Mouse (Mus musculus) MN1 (cell line): ENCODE measurements around the gene Hoxa11.

Experiments used
- DNase-seq: peaks from one replicate; pipeline ENCODE4 v3.0.0-alpha.2; 2016; ENCODE audit warnings: low spot score

Gene Hoxa11

GRCm38 (mm10) chr6:52220003-52220864 lies 25.4 kb downstream of the Hoxa11 start:
- no peak for DNase-seq

GRCm38 (mm10) chr6:52219234-52219942 lies 26.2 kb downstream of the Hoxa11 start:
- DNase-seq = no peak

GRCm38 (mm10) chr6:52218643-52219215 lies 26.9 kb downstream of the Hoxa11 start:
- no peak for DNase-seq

GRCm38 (mm10) chr6:52217895-52218642 lies 27.5 kb downstream of the Hoxa11 start:
- DNase-seq = no peak

- DNase-seq = no peak
These were observed 28.2 kb downstream of the Hoxa11 start for GRCm38 (mm10) chr6:52217459-52217768.

- no peak for DNase-seq
These were observed 28.7 kb downstream of the Hoxa11 start for GRCm38 (mm10) chr6:52216691-52217458.

- no peak for DNase-seq
These were observed 29.7 kb downstream of the Hoxa11 start for GRCm38 (mm10) chr6:52215771-52216535.

- DNase-seq = no peak
These were observed 30.5 kb downstream of the Hoxa11 start for GRCm38 (mm10) chr6:52215070-52215469.

- no peak for DNase-seq
These were observed 31.3 kb downstream of the Hoxa11 start for GRCm38 (mm10) chr6:52214271-52214670.

- no peak for DNase-seq
These were observed 32.3 kb downstream of the Hoxa11 start, which contains the start of the genes Hoxa3 and Gm28308 for GRCm38 (mm10) chr6:52213119-52213986. Gene Hoxa3, minus strand, starts transcription at chr6:52213336. Gene Gm28308, minus strand, starts transcription at chr6:52213339.

- DNase-seq = no peak
These were observed 33.0 kb downstream of the Hoxa11 start for GRCm38 (mm10) chr6:52212556-52213118.

GRCm38 (mm10) chr6:52211961-52212360 lies 33.6 kb downstream of the Hoxa11 start:
- no peak for DNase-seq

GRCm38 (mm10) chr6:52211170-52211935 lies 34.3 kb downstream of the Hoxa11 start:
- DNase-seq = peak; percentile 58

GRCm38 (mm10) chr6:52209685-52210046 lies 35.9 kb downstream of the Hoxa11 start:
- DNase-seq = no peak

- no peak for DNase-seq
These were observed 36.5 kb downstream of the Hoxa11 start for GRCm38 (mm10) chr6:52208868-52209684.

GRCm38 (mm10) chr6:52208072-52208867 lies 37.3 kb downstream of the Hoxa11 start, which contains the start of gene Hoxa6:
Gene Hoxa6, minus strand, starts transcription at chr6:52208722.
- DNase-seq = no peak

GRCm38 (mm10) chr6:52207684-52207976 lies 38.0 kb downstream of the Hoxa11 start:
- no peak for DNase-seq
